ENCODE assay signal across 10 mouse cellular contexts in the genomic region with DNA sequence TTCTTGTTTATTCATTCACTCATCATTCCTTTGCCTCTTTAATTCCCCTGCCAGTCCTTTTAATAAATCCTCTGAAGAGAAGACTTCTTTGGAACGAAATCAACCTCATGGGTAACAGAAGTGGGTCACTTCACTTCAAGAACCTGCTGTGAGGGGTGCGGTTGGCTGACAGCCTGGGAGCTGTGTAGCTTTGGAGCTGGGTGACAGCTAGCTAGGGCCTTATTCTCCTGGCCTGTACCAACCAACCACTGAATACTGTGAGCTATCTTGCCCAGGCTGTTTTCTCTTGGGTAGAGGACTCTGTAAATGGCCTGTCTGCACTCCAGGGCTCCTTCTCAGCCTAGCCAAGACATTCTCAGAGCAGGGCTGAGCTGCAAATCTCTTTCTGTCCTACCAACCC.
A peak's percentile ranks its signal among the peaks of the same experiment; 100 is the strongest.
DNase-seq lines count a peak whose midpoint lies in the region.
"Had no signal": no experiment of that assay in that cellular context is flagged by ENCODE, and none has a peak within 500 bp of the region (broad histone marks: within the 10 kb centered on the region; RNA-seq: fewer than 3 reads in every experiment).

No protein-coding gene starts in this region.

- intact Hi-C loops in left cerebral cortex, postnatal 4 days (cut with DNase I) = no loop called here
- intact Hi-C loops in left cerebral cortex, postnatal 36 days (cut with DNase I) = no loop called here

- DNase-seq in cerebellum, adult 9-11 months = peak; percentile 16
- DNase-seq in cerebellum, postnatal 4 days (ENCODE audit: low spot score in 2 of 2) = no peak
- DNase-seq in left cerebral cortex, postnatal 4 days = peak; percentile 50
- no peak for DNase-seq in left cerebral cortex, postnatal 36 days (ENCODE audit: low spot score in 2 of 2)
- DNase-seq in frontal cortex, postnatal 10 days (ENCODE audit: low spot score in 2 of 2) = peak; percentile 16 to 21
- peak; percentile 55 for DNase-seq in lung, postnatal 36 days
- DNase-seq in gastrocnemius, adult 18-20 months (ENCODE audit: low spot score) = no peak
- DNase-seq in kidney, adult 18-20 months = no peak
- DNase-seq: heart, postnatal 4 days; kidney, adult 8-10 months had no signal

Comparison
In these comparisons a context has a peak if more than half of its experiments do, and no peak if none do; other contexts are left out.
1. DNase-seq: peak in cerebellum, adult 9-11 months (single experiment), left cerebral cortex, postnatal 4 days (single experiment), frontal cortex, postnatal 10 days (2 of 2) and lung, postnatal 36 days (single experiment); none in cerebellum, postnatal 4 days (0 of 2), left cerebral cortex, postnatal 36 days (0 of 2), gastrocnemius, adult 18-20 months (single experiment) and kidney, adult 18-20 months (single experiment).